Mouse (Mus musculus) heart, embryonic 15.5 days (tissue): ENCODE measurements around the gene Tspyl3. TPM values are rescaled to one million over a fixed set of nuclear protein-coding genes. Genes with fewer than 3 reads are reported as not detected.

Experiments
- polyA plus RNA-seq: library from polyadenylated mRNA; unstranded; fragments of >200 nt; fragmentation: Nextera tagmentation; extraction: Ambion mirVana; gene quantifications from 2 replicates; pipeline ENCODE4 v1.2.1, GENCODE M21; 2015

The Tspyl3 gene
- polyA plus RNA-seq, 1 experiment from 2014 or later: 4.3 TPM

Other genes starting within 250 kb of the Tspyl3 start
- 110 and 126 TPM in 2 replicates for gene Pdrg1, start 210.0 kb downstream of the Tspyl3 start, polyA plus RNA-seq
- gene Xkr7, start 193.6 kb downstream of the Tspyl3 start, polyA plus RNA-seq: not detected in 2 replicates
- gene Ccm2l, start 159.5 kb downstream of the Tspyl3 start, polyA plus RNA-seq: 4.6 and 5.4 TPM in 2 replicates
- gene Hck, start 117.0 kb downstream of the Tspyl3 start, polyA plus RNA-seq: 1.9 and 3.9 TPM in 2 replicates
- gene Tm9sf4, start 64.1 kb downstream of the Tspyl3 start, polyA plus RNA-seq: 54.6 and 62.4 TPM in 2 replicates
- 7.6 and 11.6 TPM in 2 replicates for gene Plagl2, start 16.0 kb upstream of the Tspyl3 start, polyA plus RNA-seq
- gene Pofut1, start 16.1 kb upstream of the Tspyl3 start, polyA plus RNA-seq: 3.9 and 4.9 TPM in 2 replicates
- 3.9 and 5.8 TPM in 2 replicates for gene Kif3b, start 66.0 kb upstream of the Tspyl3 start, polyA plus RNA-seq
- 9.8 and 12.5 TPM in 2 replicates for gene Asxl1, start 120.4 kb upstream of the Tspyl3 start, polyA plus RNA-seq